Mouse (Mus musculus): ENCODE measurements around the gene Cacng5. TPM values are rescaled to one million over a fixed set of nuclear protein-coding genes. Genes with fewer than 3 reads are reported as not detected.

Cacng5 gene
- polyA plus RNA-seq, 1 experiment from 2014 or later = not detected

GRCm38 (mm10) chr11:107919852-107920508 is 5.1 kb upstream of the Cacng5 start:
- ATAC-seq (no peak), DNase-seq (no peak)
- H3K27me3 ChIP-seq (ENCODE audit: insufficient read depth, low read length) = peaks cover 3% of the 10 kb centered on the region; the same call in 1 of the 2 replicates
- H3K9ac ChIP-seq (replicated peaks) = no peak overlapping the region
- H3K4me1 ChIP-seq (ENCODE audit: insufficient read depth) = no peaks in the 10 kb centered on the region
- no peak overlapping the region for H3K27ac ChIP-seq (ENCODE audit: low read depth)
- no peak overlapping the region for H3K4me3 ChIP-seq (ENCODE audit: low read depth, low read length)
- WGBS (ENCODE audit: insufficient replicate concordance) = 43% methylated on average over 16 of the region's 16 CpGs
- H3K9me3 ChIP-seq (ENCODE audit: low read length) = no peaks in the 10 kb centered on the region
- no peak overlapping the region for H3K4me2 ChIP-seq (ENCODE audit: low read depth, low read length)
- no peak for TF ChIP-seq CTCF (IDR thresholded peaks at IDR 0.05; ENCODE audit: low read depth)
- TF ChIP-seq EP300 (IDR thresholded peaks at IDR 0.05; ENCODE audit: low read depth) = no peak
- no peaks in the 10 kb centered on the region for H3K36me3 ChIP-seq (replicated peaks; ENCODE audit: insufficient read depth, low read length)

GRCm38 (mm10) chr11:107917721-107918235 is 2.9 kb upstream of the Cacng5 start:
- peaks cover 12% of the 10 kb centered on the region for H3K27me3 ChIP-seq (ENCODE audit: insufficient read depth, low read length)
- H3K9me3 ChIP-seq (ENCODE audit: low read length) = no peaks in the 10 kb centered on the region
- TF ChIP-seq CTCF (IDR thresholded peaks at IDR 0.05; ENCODE audit: low read depth) (no peak), EP300 (IDR thresholded peaks at IDR 0.05; ENCODE audit: low read depth) (no peak)
- H3K4me1 ChIP-seq (ENCODE audit: insufficient read depth) = no peaks in the 10 kb centered on the region
- no peak overlapping the region for H3K27ac ChIP-seq (ENCODE audit: low read depth)
- ATAC-seq (no peak), DNase-seq (no peak)
- no peak overlapping the region for H3K4me2 ChIP-seq (ENCODE audit: low read depth, low read length)
- no peak overlapping the region for H3K4me3 ChIP-seq (ENCODE audit: low read depth, low read length)
- no peaks in the 10 kb centered on the region for H3K36me3 ChIP-seq (replicated peaks; ENCODE audit: insufficient read depth, low read length)
- 71% methylated on average over 9 of the region's 9 CpGs for WGBS (ENCODE audit: insufficient replicate concordance)
- no peak overlapping the region for H3K9ac ChIP-seq (replicated peaks)

GRCm38 (mm10) chr11:107913317-107913716 is 1.5 kb downstream of the Cacng5 start:
- ATAC-seq = no peak
- Histone ChIP-seq H3K4me3 (ENCODE audit: low read depth, low read length) (no peak overlapping the region), H3K4me1 (ENCODE audit: insufficient read depth) (no peaks in the 10 kb centered on the region), H3K27me3 (ENCODE audit: insufficient read depth, low read length) (peaks cover 12% of the 10 kb centered on the region), H3K4me2 (ENCODE audit: low read depth, low read length) (no peak overlapping the region), H3K36me3 (replicated peaks; ENCODE audit: insufficient read depth, low read length) (no peaks in the 10 kb centered on the region), H3K27ac (ENCODE audit: low read depth) (no peak overlapping the region), H3K9ac (replicated peaks) (no peak overlapping the region), H3K9me3 (ENCODE audit: low read length) (no peaks in the 10 kb centered on the region)
- no peak for TF ChIP-seq EP300 (IDR thresholded peaks at IDR 0.05; ENCODE audit: low read depth)
- TF ChIP-seq CTCF (IDR thresholded peaks at IDR 0.05; ENCODE audit: low read depth) = no peak; the same call in 1 of the 2 replicates
- DNase-seq = no peak
- WGBS (ENCODE audit: insufficient replicate concordance) = 46% methylated on average over 3 of the region's 3 CpGs

- Histone ChIP-seq H3K9ac (replicated peaks) (no peak overlapping the region), H3K27me3 (ENCODE audit: insufficient read depth, low read length) (no peaks in the 10 kb centered on the region), H3K4me2 (ENCODE audit: low read depth, low read length) (no peak overlapping the region), H3K9me3 (ENCODE audit: low read length) (no peaks in the 10 kb centered on the region), H3K36me3 (replicated peaks; ENCODE audit: insufficient read depth, low read length) (no peaks in the 10 kb centered on the region), H3K27ac (ENCODE audit: low read depth) (no peak overlapping the region), H3K4me3 (ENCODE audit: low read depth, low read length) (no peak overlapping the region), H3K4me1 (ENCODE audit: insufficient read depth) (no peaks in the 10 kb centered on the region)
- 75% methylated on average over 9 of the region's 9 CpGs for WGBS (ENCODE audit: insufficient replicate concordance)
- DNase-seq (no peak), ATAC-seq (no peak)
- TF ChIP-seq EP300 (IDR thresholded peaks at IDR 0.05; ENCODE audit: low read depth) = no peak
Observed at GRCm38 (mm10) chr11:107905364-107905763, 9.5 kb downstream of the Cacng5 start.

GRCm38 (mm10) chr11:107903966-107904605 is 10.8 kb downstream of the Cacng5 start:
- WGBS (ENCODE audit: insufficient replicate concordance) = 34% methylated on average over 4 of the region's 4 CpGs
- Histone ChIP-seq H3K27ac (ENCODE audit: low read depth) (no peak overlapping the region), H3K4me1 (ENCODE audit: insufficient read depth) (no peaks in the 10 kb centered on the region), H3K9ac (replicated peaks) (no peak overlapping the region), H3K36me3 (replicated peaks; ENCODE audit: insufficient read depth, low read length) (no peaks in the 10 kb centered on the region), H3K4me2 (ENCODE audit: low read depth, low read length) (no peak overlapping the region), H3K27me3 (ENCODE audit: insufficient read depth, low read length) (no peaks in the 10 kb centered on the region), H3K4me3 (ENCODE audit: low read depth, low read length) (no peak overlapping the region), H3K9me3 (ENCODE audit: low read length) (no peaks in the 10 kb centered on the region)
- TF ChIP-seq CTCF (IDR thresholded peaks at IDR 0.05; ENCODE audit: low read depth) (no peak), EP300 (IDR thresholded peaks at IDR 0.05; ENCODE audit: low read depth) (no peak)
- ATAC-seq (no peak), DNase-seq (no peak)

GRCm38 (mm10) chr11:107900470-107900869 is 14.4 kb downstream of the Cacng5 start:
- Histone ChIP-seq H3K4me2 (ENCODE audit: low read depth, low read length) (no peak overlapping the region), H3K4me1 (ENCODE audit: insufficient read depth) (no peaks in the 10 kb centered on the region), H3K9me3 (ENCODE audit: low read length) (no peaks in the 10 kb centered on the region), H3K4me3 (ENCODE audit: low read depth, low read length) (no peak overlapping the region), H3K9ac (replicated peaks) (no peak overlapping the region), H3K27ac (ENCODE audit: low read depth) (no peak overlapping the region), H3K36me3 (replicated peaks; ENCODE audit: insufficient read depth, low read length) (no peaks in the 10 kb centered on the region), H3K27me3 (ENCODE audit: insufficient read depth, low read length) (no peaks in the 10 kb centered on the region)
- DNase-seq = no peak
- WGBS (ENCODE audit: insufficient replicate concordance) = 40% methylated on average over 4 of the region's 4 CpGs
- no peak for TF ChIP-seq EP300 (IDR thresholded peaks at IDR 0.05; ENCODE audit: low read depth)
- no peak for ATAC-seq

All from liver, postnatal 0 days (tissue).